Mouse (Mus musculus): Measurements from ENCODE around the gene Arhgap15.

DNA sequence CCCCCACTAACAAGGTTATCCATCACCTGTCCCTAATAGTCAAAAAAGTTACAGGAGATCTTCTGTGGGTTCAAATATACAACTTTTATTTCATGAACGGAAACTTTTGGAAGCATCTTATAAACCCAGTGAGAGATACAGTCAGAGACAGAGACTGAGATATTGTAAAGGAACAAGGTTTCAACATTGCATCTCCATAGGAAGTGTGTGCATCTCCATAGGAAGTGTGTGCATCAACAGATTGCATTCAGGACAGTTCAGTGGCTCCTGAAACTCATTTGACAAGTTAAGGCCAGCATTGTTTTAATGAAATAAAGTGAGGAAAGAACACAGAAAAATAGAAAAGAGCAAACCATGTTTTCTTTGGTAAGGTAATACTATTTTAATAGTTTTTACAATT, 296.0 kb downstream of the Arhgap15 start:
- TF ChIP-seq ZNF384 (IDR thresholded peaks at IDR 0.05; ENCODE audit: low read depth, low read length) (no peak), HCFC1 (IDR thresholded peaks at IDR 0.05; ENCODE audit: borderline replicate concordance, insufficient read depth, low read length) (no peak)
